Mouse (Mus musculus): ENCODE data around the gene Mapk11. TPM values are rescaled to one million over a fixed set of nuclear protein-coding genes. Genes with fewer than 3 reads are reported as not detected.
A peak's percentile ranks its signal among the peaks of the same experiment; 100 is the strongest.

Mapk11 gene
- polyA plus RNA-seq, 1 experiment from 2014 or later, result 12.7 TPM

DNA sequence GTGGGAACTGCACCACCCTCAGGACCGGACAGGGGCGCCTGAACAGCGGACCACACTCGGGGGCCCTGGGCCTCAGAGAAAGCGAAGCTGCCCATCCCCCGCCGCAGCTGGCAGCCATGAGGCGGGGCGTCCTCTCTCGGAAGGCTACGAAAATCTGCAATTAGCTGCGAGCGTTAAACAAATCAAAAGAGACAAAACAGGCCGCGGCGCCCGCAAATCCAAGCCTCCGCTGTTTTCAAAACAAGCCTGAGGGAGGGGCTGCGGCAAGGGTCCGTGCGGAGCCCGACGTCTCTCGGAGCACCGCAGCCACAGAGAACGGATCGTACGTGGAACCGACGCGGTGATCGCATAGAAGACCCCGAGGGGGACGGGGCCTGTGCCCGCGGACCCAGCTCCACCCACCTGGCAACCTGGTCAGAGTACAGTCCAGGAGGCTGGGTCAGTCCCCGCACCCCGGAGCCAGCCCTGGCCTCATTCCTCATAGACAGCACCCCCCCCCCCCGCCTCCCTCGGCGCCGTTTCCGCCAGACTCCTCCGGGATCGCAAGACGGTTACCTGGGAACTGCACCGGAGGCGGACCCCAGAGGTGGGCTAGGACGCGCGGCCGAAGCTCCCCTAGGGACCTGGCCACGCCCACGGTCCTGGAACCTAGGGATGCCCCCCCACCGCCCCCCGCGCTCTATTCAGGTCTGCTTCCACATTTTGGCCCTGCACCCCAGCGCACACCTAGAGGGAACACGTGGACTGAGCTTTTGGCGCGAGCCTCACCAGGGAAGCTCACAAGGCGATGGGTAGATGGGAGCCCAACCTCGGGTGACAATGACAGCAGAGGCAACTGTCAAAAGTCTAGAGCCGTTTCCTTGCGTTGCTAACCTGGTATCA, 23.8 kb upstream of the Mapk11 start:
- WGBS, result under 1% methylated on average over 65 of the region's 65 CpGs
- Histone ChIP-seq H3K4me2 (replicated peaks) (peak overlapping the region; percentile 99), H3K27ac (replicated peaks) (peak overlapping the region; percentile 74), H3K4me1 (peaks cover 97% of the 10 kb centered on the region), H3K36me3 (peaks cover under 1% of the 10 kb centered on the region), H3K9me3 (replicated peaks) (no peaks in the 10 kb centered on the region), H3K27me3 (no peaks in the 10 kb centered on the region), H3K9ac (peak overlapping the region; percentile 48), H3K4me3 (replicated peaks) (peak overlapping the region; percentile 54)
- ATAC-seq (ENCODE audit: insufficient number of reproducible peaks, low FRiP score, low TSS enrichment, low read depth), result no peak

DNA sequence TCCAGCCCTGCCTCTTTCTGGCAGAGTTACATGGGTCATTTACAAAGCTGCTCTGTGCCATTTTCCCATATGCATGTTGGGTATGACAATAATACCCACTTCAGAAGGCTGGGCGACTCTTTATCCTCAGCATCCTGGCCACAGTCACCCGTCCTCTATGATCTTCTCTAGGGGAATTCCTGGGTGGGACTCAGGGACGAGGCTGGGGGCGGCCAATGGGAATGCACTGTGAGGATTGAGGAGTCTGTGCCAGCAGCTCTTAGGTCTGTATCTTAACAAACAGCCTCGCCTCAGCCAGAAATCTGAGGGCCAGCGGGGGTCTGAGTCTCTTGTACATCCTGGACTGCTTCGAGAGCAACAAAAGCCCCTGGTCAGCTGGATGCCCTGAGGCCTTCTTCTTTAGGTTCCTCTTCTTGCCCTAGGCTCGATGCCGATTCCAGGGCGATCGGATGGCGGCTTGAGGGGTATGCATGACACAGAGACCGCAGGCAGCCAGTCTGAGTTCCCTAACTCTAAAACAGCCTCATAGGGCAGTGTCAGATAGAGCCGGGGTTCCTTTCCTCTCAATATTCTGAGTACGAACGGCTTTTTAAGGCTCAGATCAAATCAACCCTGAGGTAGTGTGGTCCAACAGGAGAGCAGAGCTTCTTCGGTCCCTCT, 23.0 kb upstream of the Mapk11 start:
- Histone ChIP-seq H3K4me3 (replicated peaks) (peak overlapping the region; percentile 54), H3K27ac (replicated peaks) (peak overlapping the region; percentile 74), H3K9me3 (replicated peaks) (no peaks in the 10 kb centered on the region), H3K36me3 (peaks cover 9% of the 10 kb centered on the region), H3K9ac (peak overlapping the region; percentile 48; the same call in 1 of the 2 replicates), H3K27me3 (no peaks in the 10 kb centered on the region), H3K4me1 (peaks cover 88% of the 10 kb centered on the region), H3K4me2 (replicated peaks) (peak overlapping the region; percentile 99)
- 24% methylated on average over 17 of the region's 17 CpGs for WGBS
- ATAC-seq (ENCODE audit: insufficient number of reproducible peaks, low FRiP score, low TSS enrichment, low read depth), result no peak

DNA sequence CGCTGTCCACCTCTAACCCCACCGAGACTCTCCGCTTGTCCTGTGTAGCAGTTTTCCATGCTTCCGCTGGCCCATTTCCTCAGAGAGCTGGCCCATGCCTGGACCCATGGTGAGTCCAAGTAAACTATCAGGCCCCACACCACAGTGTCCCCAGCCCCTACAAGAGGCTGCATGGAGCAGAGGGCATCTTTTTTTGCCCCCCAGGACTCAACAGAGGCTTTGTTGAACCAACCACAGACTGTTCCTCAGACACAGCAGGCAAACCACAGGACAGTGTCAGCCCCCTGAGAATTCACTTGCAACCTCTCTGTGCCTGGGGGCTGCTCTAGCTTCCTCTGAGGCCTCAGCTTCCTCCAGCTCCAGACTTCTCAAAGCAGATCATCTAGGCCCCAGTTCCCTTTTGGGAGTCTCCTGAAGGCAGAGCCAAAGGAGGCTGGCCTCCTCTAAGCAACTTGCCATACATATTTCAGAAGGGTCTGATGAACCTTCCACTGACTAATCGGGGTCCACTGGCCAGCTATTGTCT, 22.2 kb upstream of the Mapk11 start:
- Histone ChIP-seq H3K4me2 (replicated peaks) (peak overlapping the region; percentile 4; the same call in 1 of the 2 replicates), H3K4me3 (replicated peaks) (no peak overlapping the region), H3K27me3 (no peaks in the 10 kb centered on the region), H3K9ac (no peak overlapping the region), H3K36me3 (peaks cover 17% of the 10 kb centered on the region), H3K4me1 (peaks cover 80% of the 10 kb centered on the region), H3K27ac (replicated peaks) (no peak overlapping the region), H3K9me3 (replicated peaks) (no peaks in the 10 kb centered on the region)
- no peak for ATAC-seq (ENCODE audit: insufficient number of reproducible peaks, low FRiP score, low TSS enrichment, low read depth)
- WGBS, result 91% methylated on average over 5 of the region's 5 CpGs

DNA sequence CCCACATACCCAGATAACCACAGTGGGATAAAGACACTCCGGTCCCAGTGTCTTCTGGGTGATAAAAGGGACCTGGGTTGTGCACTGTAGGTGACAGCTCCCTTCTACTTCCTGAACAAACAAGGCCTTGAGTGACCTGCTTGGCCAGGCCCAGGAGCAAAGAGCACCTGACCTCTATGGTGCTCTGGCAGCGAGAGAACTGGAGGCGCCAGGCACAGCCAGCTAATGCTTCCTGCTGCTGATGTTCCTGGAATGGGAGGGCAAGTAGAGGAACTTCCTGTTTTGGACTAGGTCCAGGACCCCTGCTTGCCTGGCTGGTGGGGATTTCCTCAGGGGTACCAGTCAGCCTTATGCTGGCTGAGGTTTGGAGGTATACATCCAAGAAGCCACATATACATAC, 20.7 kb upstream of the Mapk11 start:
- Histone ChIP-seq H3K27me3 (no peaks in the 10 kb centered on the region), H3K4me3 (replicated peaks) (no peak overlapping the region), H3K4me2 (replicated peaks) (0 out of 2 replicates have a peak overlapping the region, but pooled peaks have one; percentile 35), H3K36me3 (peaks cover 32% of the 10 kb centered on the region), H3K9me3 (replicated peaks) (no peaks in the 10 kb centered on the region), H3K9ac (no peak overlapping the region), H3K4me1 (peaks cover 65% of the 10 kb centered on the region), H3K27ac (replicated peaks) (peak overlapping the region; percentile 87)
- 40% methylated on average over 3 of the region's 3 CpGs for WGBS
- ATAC-seq (ENCODE audit: insufficient number of reproducible peaks, low FRiP score, low TSS enrichment, low read depth), result no peak

DNA sequence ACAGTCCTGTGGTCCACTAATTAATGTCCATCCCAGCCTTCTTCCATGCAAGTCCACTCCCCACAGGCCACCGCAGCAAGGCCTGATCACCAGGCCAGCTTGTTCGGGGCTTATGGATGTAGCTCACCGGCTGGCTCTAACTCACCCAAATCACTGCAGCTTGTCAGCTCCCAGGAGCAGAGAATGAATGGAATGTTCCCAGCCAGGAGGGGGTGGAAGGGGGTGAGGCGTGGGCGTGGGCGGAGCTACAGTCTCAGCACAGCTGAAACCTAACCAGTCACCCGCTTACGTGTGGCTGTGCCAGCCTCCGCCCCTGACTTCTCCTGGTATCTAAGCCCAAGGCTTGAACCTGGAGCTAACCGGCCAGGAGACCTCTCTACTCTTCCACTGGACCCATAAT, 20.0 kb upstream of the Mapk11 start:
- H3K9me3 ChIP-seq (replicated peaks), result no peaks in the 10 kb centered on the region
- H3K4me1 ChIP-seq, result peaks cover 58% of the 10 kb centered on the region
- H3K27me3 ChIP-seq, result no peaks in the 10 kb centered on the region
- peak overlapping the region; percentile 87 for H3K27ac ChIP-seq (replicated peaks)
- ATAC-seq (ENCODE audit: insufficient number of reproducible peaks, low FRiP score, low TSS enrichment, low read depth), result peak; percentile 77
- H3K4me3 ChIP-seq (replicated peaks), result peak overlapping the region; percentile 18
- H3K36me3 ChIP-seq, result peaks cover 39% of the 10 kb centered on the region
- peak overlapping the region; percentile 35 for H3K4me2 ChIP-seq (replicated peaks)
- H3K9ac ChIP-seq, result no peak overlapping the region
- 6% methylated on average over 10 of the region's 10 CpGs for WGBS

DNA sequence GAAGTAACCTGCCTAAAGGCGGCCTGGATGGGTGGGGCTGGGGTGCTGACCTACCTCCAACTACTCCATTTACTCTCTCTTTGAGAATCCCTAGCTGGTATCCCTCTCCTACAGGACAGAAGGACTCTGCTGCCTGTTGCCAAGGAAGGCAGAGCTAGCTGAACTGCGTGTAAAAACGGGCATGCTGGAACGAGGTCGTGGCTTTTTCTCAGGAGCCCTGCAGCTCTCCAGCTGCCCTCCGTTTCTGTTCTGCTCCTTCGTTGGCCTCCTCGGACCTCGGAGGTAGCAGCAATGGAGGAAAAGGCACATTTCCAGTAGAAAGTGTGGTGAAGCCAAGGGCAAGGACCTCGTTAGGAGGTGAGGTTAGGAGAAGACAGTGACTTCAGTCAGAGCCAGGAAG, 19.5 kb upstream of the Mapk11 start:
- Histone ChIP-seq H3K36me3 (peaks cover 44% of the 10 kb centered on the region), H3K4me1 (peaks cover 53% of the 10 kb centered on the region), H3K4me3 (replicated peaks) (peak overlapping the region; percentile 18), H3K9ac (no peak overlapping the region), H3K27me3 (no peaks in the 10 kb centered on the region), H3K4me2 (replicated peaks) (peak overlapping the region; percentile 35), H3K27ac (replicated peaks) (peak overlapping the region; percentile 70), H3K9me3 (replicated peaks) (no peaks in the 10 kb centered on the region)
- no peak for ATAC-seq (ENCODE audit: insufficient number of reproducible peaks, low FRiP score, low TSS enrichment, low read depth)
- WGBS, result 41% methylated on average over 10 of the region's 10 CpGs

DNA sequence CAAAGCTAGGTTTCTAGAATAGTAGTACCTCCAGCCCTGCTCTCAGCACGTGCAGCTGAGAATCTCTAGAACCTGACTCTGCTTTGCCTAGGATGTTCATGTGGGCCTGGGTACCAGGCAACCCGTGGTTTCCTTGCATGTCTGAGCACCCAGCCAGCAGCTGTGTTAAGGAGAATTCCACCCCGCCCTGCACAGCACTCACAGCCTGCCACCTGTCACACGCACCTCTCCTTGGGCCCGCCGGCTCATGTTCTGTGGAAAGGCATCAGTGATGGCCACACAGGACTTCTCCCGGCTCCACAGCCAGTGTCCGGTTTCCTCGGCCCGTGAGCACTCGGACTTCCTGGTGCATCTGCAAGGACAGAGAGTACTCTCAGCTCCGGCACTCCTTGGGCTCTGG, 16.1 kb upstream of the Mapk11 start:
- no peak for ATAC-seq (ENCODE audit: insufficient number of reproducible peaks, low FRiP score, low TSS enrichment, low read depth)
- Histone ChIP-seq H3K27ac (replicated peaks) (no peak overlapping the region), H3K9me3 (replicated peaks) (no peaks in the 10 kb centered on the region), H3K4me2 (replicated peaks) (no peak overlapping the region), H3K4me3 (replicated peaks) (no peak overlapping the region), H3K9ac (no peak overlapping the region), H3K36me3 (peaks cover 78% of the 10 kb centered on the region), H3K27me3 (no peaks in the 10 kb centered on the region), H3K4me1 (peaks cover 20% of the 10 kb centered on the region)
- WGBS, result 88% methylated on average over 12 of the region's 12 CpGs

DNA sequence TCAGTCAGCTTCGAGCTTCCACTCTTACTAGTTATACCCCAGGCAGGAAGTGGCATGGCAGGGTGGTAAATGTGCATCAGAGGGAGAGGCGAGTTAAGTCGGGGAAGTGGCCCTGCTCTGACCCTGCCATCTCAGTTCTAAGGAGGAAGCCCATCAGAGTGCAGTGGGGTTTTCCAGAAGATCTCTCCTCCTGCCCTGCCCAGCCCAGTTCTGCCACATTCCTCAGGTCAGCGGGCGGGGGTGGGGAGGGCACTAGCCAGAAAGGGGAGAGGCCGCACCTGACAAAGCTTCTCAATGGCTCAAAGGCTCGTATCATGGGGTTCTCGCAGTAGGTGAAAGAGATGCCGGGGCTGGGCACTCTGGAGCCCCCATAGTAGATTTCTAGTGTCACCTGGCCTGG, 12.0 kb upstream of the Mapk11 start:
- H3K27me3 ChIP-seq, result no peaks in the 10 kb centered on the region
- H3K9ac ChIP-seq, result no peak overlapping the region
- no peak overlapping the region for H3K4me2 ChIP-seq (replicated peaks)
- H3K27ac ChIP-seq (replicated peaks), result no peak overlapping the region
- H3K4me3 ChIP-seq (replicated peaks), result no peak overlapping the region
- H3K4me1 ChIP-seq, result no peaks in the 10 kb centered on the region
- WGBS, result 70% methylated on average over 9 of the region's 9 CpGs
- ATAC-seq (ENCODE audit: insufficient number of reproducible peaks, low FRiP score, low TSS enrichment, low read depth), result no peak
- H3K36me3 ChIP-seq, result peaks cover 99% of the 10 kb centered on the region
- H3K9me3 ChIP-seq (replicated peaks), result no peaks in the 10 kb centered on the region

DNA sequence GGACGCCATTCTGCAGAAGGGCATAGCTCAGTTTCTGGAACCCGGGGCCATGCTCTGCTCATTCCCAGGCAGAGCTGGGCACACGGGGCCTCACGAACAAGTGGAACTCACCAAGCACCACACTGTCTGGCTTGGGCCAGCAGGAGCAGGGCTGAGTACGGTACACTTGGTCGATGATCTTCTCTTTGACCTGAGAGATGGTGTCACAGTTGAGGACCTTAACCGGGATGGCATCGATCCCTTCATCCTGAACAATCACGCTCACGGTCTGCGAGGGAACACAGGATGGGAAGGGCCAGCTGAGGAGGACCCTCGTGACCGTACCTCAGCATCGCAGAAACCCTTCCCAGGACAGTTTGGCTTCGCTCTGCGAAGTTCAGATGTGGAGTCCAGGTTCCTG, 9.1 kb upstream of the Mapk11 start:
- 93% methylated on average over 16 of the region's 16 CpGs for WGBS

DNA sequence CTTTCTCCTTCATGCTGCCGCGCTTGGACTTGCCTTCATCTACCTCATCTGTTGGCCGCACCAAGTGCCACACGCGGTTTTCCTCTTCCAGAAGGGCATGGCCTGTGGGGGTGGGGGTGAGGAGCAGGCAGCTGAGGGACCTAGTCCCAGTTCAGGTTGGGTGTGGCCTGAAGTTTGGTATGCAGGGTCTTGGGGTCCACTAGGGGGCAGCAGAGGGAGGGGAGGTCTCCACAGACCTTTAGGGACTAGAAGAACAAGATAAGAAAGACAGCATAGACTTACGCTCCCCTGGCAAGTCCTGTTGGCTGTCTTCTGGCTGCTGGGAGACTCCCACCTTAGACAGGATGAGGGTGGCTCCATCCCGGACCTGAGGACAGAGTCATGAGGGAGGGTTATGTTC, 8.5 kb upstream of the Mapk11 start:
- Histone ChIP-seq H3K4me1 (no peaks in the 10 kb centered on the region), H3K4me2 (replicated peaks) (no peak overlapping the region), H3K9me3 (replicated peaks) (no peaks in the 10 kb centered on the region), H3K27ac (replicated peaks) (no peak overlapping the region), H3K27me3 (no peaks in the 10 kb centered on the region), H3K4me3 (replicated peaks) (no peak overlapping the region), H3K9ac (no peak overlapping the region), H3K36me3 (peaks cover 95% of the 10 kb centered on the region)
- 55% methylated on average over 7 of the region's 7 CpGs for WGBS
- no peak for ATAC-seq (ENCODE audit: insufficient number of reproducible peaks, low FRiP score, low TSS enrichment, low read depth)

More for the DNA sequence above, 9.1 kb upstream of the Mapk11 start:
- Histone ChIP-seq H3K4me1 (no peaks in the 10 kb centered on the region), H3K36me3 (peaks cover 98% of the 10 kb centered on the region), H3K4me3 (replicated peaks) (no peak overlapping the region), H3K27me3 (no peaks in the 10 kb centered on the region), H3K9me3 (replicated peaks) (no peaks in the 10 kb centered on the region), H3K9ac (no peak overlapping the region), H3K4me2 (replicated peaks) (no peak overlapping the region), H3K27ac (replicated peaks) (no peak overlapping the region)
- ATAC-seq (ENCODE audit: insufficient number of reproducible peaks, low FRiP score, low TSS enrichment, low read depth), result no peak

DNA sequence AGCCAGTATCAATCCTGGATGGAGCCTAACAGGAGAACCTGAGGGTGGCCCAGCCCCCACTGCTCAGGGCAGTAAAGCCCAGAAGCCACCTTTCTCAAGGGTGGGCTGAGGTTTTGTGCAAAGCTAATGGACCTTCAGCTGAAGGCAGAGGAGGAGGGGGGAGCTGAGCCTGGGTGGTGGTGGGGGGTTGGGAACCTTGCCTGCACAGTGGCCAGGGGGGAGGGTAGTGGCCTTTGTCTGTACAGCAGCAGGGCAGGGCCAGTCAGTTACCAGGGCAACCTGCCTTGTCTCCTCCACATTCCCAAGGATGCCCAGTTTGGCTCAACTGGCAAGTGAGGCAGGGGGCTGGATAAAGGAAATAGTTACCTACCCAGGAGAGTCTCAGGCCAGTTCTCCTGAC, 2.9 kb upstream of the Mapk11 start:
- Histone ChIP-seq H3K9me3 (replicated peaks) (no peaks in the 10 kb centered on the region), H3K4me3 (replicated peaks) (no peak overlapping the region), H3K27me3 (peaks cover 14% of the 10 kb centered on the region), H3K4me2 (replicated peaks) (no peak overlapping the region), H3K4me1 (peaks cover 27% of the 10 kb centered on the region), H3K36me3 (peaks cover 39% of the 10 kb centered on the region), H3K27ac (replicated peaks) (no peak overlapping the region), H3K9ac (no peak overlapping the region)
- no peak for ATAC-seq (ENCODE audit: insufficient number of reproducible peaks, low FRiP score, low TSS enrichment, low read depth)
